Mouse (Mus musculus) forebrain, embryonic 11.5 days (tissue): ENCODE results near the gene Agap1. TPM values are rescaled to one million over a fixed set of nuclear protein-coding genes. Genes with fewer than 3 reads are reported as not detected.
A peak's percentile ranks its signal among the peaks of the same experiment; 100 is the strongest.

ENCODE experiments used
- ATAC-seq: fragments of 200-750 bp; cut with Nextera tagmentation; replicated peaks from 2 replicates; pipeline ENCODE4 v1.8.0; 2017; ENCODE audit warnings: moderate TSS enrichment; ENCODE audit not compliant: low FRiP score
- DNase-seq: peaks from one replicate; pipeline ENCODE4 v3.0.0-alpha.2; 2017; ENCODE audit warnings: low spot score
- H3K27ac ChIP-seq: fragments of 300-500 bp; sonication (generic); 2 replicates; pipeline ENCODE4 v1.5.1; 2014; ENCODE audit warnings: low read depth, low read length
- H3K27me3 ChIP-seq: fragments of 300-500 bp; sonication (generic); 2 replicates; pipeline ENCODE4 v1.6.1; 2014; ENCODE audit warnings: mild to moderate bottlenecking, low read length, mixed read lengths; ENCODE audit not compliant: control insufficient read depth, insufficient read depth
- H3K36me3 ChIP-seq: fragments of 300-500 bp; sonication (generic); 2 replicates; pipeline ENCODE4 v1.6.1; 2014; ENCODE audit warnings: mild to moderate bottlenecking, low read length, moderate library complexity, mixed read lengths; ENCODE audit not compliant: control insufficient read depth, insufficient read depth
- H3K4me1 ChIP-seq: fragments of 300-500 bp; sonication (generic); replicated peaks from 2 replicates; pipeline ENCODE4 v1.6.1; 2014; ENCODE audit warnings: low read length, mixed read lengths; ENCODE audit not compliant: control insufficient read depth, insufficient read depth
- H3K4me2 ChIP-seq: fragments of 300-500 bp; sonication (generic); 2 replicates; pipeline ENCODE4 v1.6.1; 2014; ENCODE audit warnings: low read depth, mild to moderate bottlenecking, low read length, moderate library complexity, mixed read lengths; ENCODE audit not compliant: severe bottlenecking
- H3K4me3 ChIP-seq: fragments of 300-500 bp; sonication (generic); 2 replicates; pipeline ENCODE4 v1.5.1; 2014; ENCODE audit warnings: low read depth, low read length
- H3K9ac ChIP-seq: fragments of 300-500 bp; sonication (generic); 2 replicates; pipeline ENCODE4 v1.6.1; 2014; ENCODE audit warnings: low read length
- H3K9me3 ChIP-seq: fragments of 300-500 bp; sonication (generic); 2 replicates; pipeline ENCODE4 v1.6.1; 2016; ENCODE audit warnings: low read length, mixed read lengths; ENCODE audit not compliant: control insufficient read depth
- WGBS: fragments of 180-500 bp; shearing (Covaris S2); extraction: QIAGEN DNeasy Blood & Tissue Kit; methylation state at CpG from one replicate; pipeline ENCODE4 v1.1.7; 2014; 5-methylcytosine and 5-hydroxymethylcytosine counted together
- polyA plus RNA-seq: library from polyadenylated mRNA; unstranded; fragments of >200 nt; fragmentation: Nextera tagmentation; extraction: Ambion mirVana; gene quantifications from 2 replicates; pipeline ENCODE4 v1.2.1, GENCODE M21; 2014

The Agap1 gene
- polyA plus RNA-seq, 1 experiment from 2014 or later: 36.1 TPM

GRCm38 (mm10) chr1:89656167-89656566, 201.6 kb downstream of the Agap1 start:
- WGBS: 92% methylated on average over 3 of the region's 3 CpGs
- Histone ChIP-seq H3K27me3 (no peaks in the 10 kb centered on the region), H3K27ac (no peak overlapping the region)

GRCm38 (mm10) chr1:89656643-89657321, 202.2 kb downstream of the Agap1 start:
- Histone ChIP-seq H3K27ac (no peak overlapping the region), H3K9me3 (no peaks in the 10 kb centered on the region), H3K36me3 (no peaks in the 10 kb centered on the region), H3K4me2 (no peak overlapping the region), H3K4me1 (no peaks in the 10 kb centered on the region), H3K9ac (no peak overlapping the region), H3K4me3 (no peak overlapping the region), H3K27me3 (no peaks in the 10 kb centered on the region)
- WGBS: 72% methylated on average over 11 of the region's 11 CpGs
- DNase-seq: no peak
- ATAC-seq: no peak

More at GRCm38 (mm10) chr1:89656167-89656566, 201.6 kb downstream of the Agap1 start:
- H3K9me3 ChIP-seq: no peaks in the 10 kb centered on the region
- H3K36me3 ChIP-seq: no peaks in the 10 kb centered on the region
- no peak for DNase-seq
- no peaks in the 10 kb centered on the region for H3K4me1 ChIP-seq
- no peak overlapping the region for H3K9ac ChIP-seq
- H3K4me2 ChIP-seq: no peak overlapping the region
- ATAC-seq: no peak
- H3K4me3 ChIP-seq: no peak overlapping the region

- H3K4me3 ChIP-seq: no peak overlapping the region
- no peak overlapping the region for H3K9ac ChIP-seq
- no peaks in the 10 kb centered on the region for H3K4me1 ChIP-seq
- H3K36me3 ChIP-seq: no peaks in the 10 kb centered on the region
- H3K4me2 ChIP-seq: no peak overlapping the region
- DNase-seq (no peak), ATAC-seq (no peak)
- H3K9me3 ChIP-seq: no peaks in the 10 kb centered on the region
- H3K27ac ChIP-seq: no peak overlapping the region
- H3K27me3 ChIP-seq: no peaks in the 10 kb centered on the region; the same call in 1 of the 2 replicates
- WGBS: 89% methylated on average over 4 of the region's 4 CpGs
Observed at GRCm38 (mm10) chr1:89660804-89661203, 206.2 kb downstream of the Agap1 start.

GRCm38 (mm10) chr1:89666154-89666553, 211.5 kb downstream of the Agap1 start:
- ATAC-seq (no peak), DNase-seq (no peak)
- H3K9ac ChIP-seq: no peak overlapping the region
- peaks cover 4% of the 10 kb centered on the region for H3K4me1 ChIP-seq
- H3K27ac ChIP-seq: no peak overlapping the region
- peaks cover 33% of the 10 kb centered on the region for H3K27me3 ChIP-seq
- no peak overlapping the region for H3K4me2 ChIP-seq
- no peak overlapping the region for H3K4me3 ChIP-seq
- WGBS: 91% methylated on average over 5 of the region's 5 CpGs
- no peaks in the 10 kb centered on the region for H3K36me3 ChIP-seq
- H3K9me3 ChIP-seq: no peaks in the 10 kb centered on the region

- Histone ChIP-seq H3K27me3 (peaks cover 36% of the 10 kb centered on the region), H3K4me2 (no peak overlapping the region), H3K36me3 (no peaks in the 10 kb centered on the region), H3K27ac (no peak overlapping the region), H3K9me3 (no peaks in the 10 kb centered on the region), H3K4me1 (peaks cover 10% of the 10 kb centered on the region), H3K4me3 (no peak overlapping the region), H3K9ac (no peak overlapping the region)
- ATAC-seq: no peak
- 91% methylated on average over 7 of the region's 7 CpGs for WGBS
- DNase-seq: no peak
Observed at GRCm38 (mm10) chr1:89667387-89667786, 212.8 kb downstream of the Agap1 start.

- Histone ChIP-seq H3K4me1 (peaks cover 10% of the 10 kb centered on the region), H3K27me3 (peaks cover 48% of the 10 kb centered on the region), H3K4me3 (no peak overlapping the region), H3K9me3 (no peaks in the 10 kb centered on the region), H3K9ac (no peak overlapping the region), H3K36me3 (peaks cover 2% of the 10 kb centered on the region; the same call in 1 of the 2 replicates), H3K4me2 (no peak overlapping the region), H3K27ac (no peak overlapping the region)
- 78% methylated on average over 9 of the region's 9 CpGs for WGBS
- ATAC-seq (no peak), DNase-seq (no peak)
Observed at GRCm38 (mm10) chr1:89668635-89669034, 214.0 kb downstream of the Agap1 start.

GRCm38 (mm10) chr1:89671110-89671787, 216.6 kb downstream of the Agap1 start:
- peak; percentile 92 for ATAC-seq
- Histone ChIP-seq H3K9me3 (no peaks in the 10 kb centered on the region), H3K27ac (no peak overlapping the region), H3K36me3 (peaks cover 4% of the 10 kb centered on the region; the same call in 1 of the 2 replicates), H3K4me3 (no peak overlapping the region), H3K9ac (no peak overlapping the region), H3K27me3 (peaks cover 68% of the 10 kb centered on the region), H3K4me2 (no peak overlapping the region), H3K4me1 (peaks cover 10% of the 10 kb centered on the region)
- peak; percentile 85 for DNase-seq
- 39% methylated on average over 26 of the region's 26 CpGs for WGBS

- ATAC-seq (no peak), DNase-seq (no peak)
- no peak overlapping the region for H3K9ac ChIP-seq
- no peaks in the 10 kb centered on the region for H3K9me3 ChIP-seq
- no peak overlapping the region for H3K4me2 ChIP-seq
- peaks cover 61% of the 10 kb centered on the region for H3K27me3 ChIP-seq
- no peak overlapping the region for H3K4me3 ChIP-seq
- H3K36me3 ChIP-seq: peaks cover 4% of the 10 kb centered on the region; the same call in 1 of the 2 replicates
- no peak overlapping the region for H3K27ac ChIP-seq
- 95% methylated on average over 6 of the region's 6 CpGs for WGBS
- H3K4me1 ChIP-seq: peaks cover 10% of the 10 kb centered on the region
Observed at GRCm38 (mm10) chr1:89673071-89673470, 218.5 kb downstream of the Agap1 start.
